Mouse (Mus musculus): ENCODE results near the gene Kcng3. TPM values are rescaled to one million over a fixed set of nuclear protein-coding genes. Genes with fewer than 3 reads are reported as not detected.
A peak's percentile ranks its signal among the peaks of the same experiment; 100 is the strongest.

Gene Kcng3
- polyA plus RNA-seq (2011; ENCODE audit: insufficient read depth, insufficient read length, low read depth, missing spikeins), result 1.1 and 1.3 TPM in 2 replicates

GRCm38 (mm10) chr17:83631783-83632652, at the start of gene Kcng3:
Kcng3 (minus strand) TSS chr17:83631895.
- TF ChIP-seq POLR2A (IDR thresholded peaks at IDR 0.05; ENCODE audit: insufficient read depth, low read length) (no peak), CTCF (IDR thresholded peaks at IDR 0.05; ENCODE audit: low read depth, low read length) (no peak), EP300 (IDR thresholded peaks at IDR 0.05; ENCODE audit: insufficient read depth, low read depth, low read length) (no peak)
- H3K27ac ChIP-seq (ENCODE audit: insufficient read depth, low read length), result no peak within 1 kb of the TSS
- H3K9me3 ChIP-seq (replicated peaks; ENCODE audit: control insufficient read depth, insufficient read depth, low read length, poor library complexity, severe bottlenecking), result no peaks in the 10 kb centered on the region
- peak within 1 kb of the TSS; percentile 62 for H3K4me3 ChIP-seq (ENCODE audit: low read depth, low read length)
- peaks cover 8% of the 10 kb centered on the region for H3K27me3 ChIP-seq (ENCODE audit: control insufficient read depth, insufficient read depth, low read length, poor library complexity, severe bottlenecking)
- H3K36me3 ChIP-seq (ENCODE audit: control insufficient read depth, insufficient read depth, low read length, poor library complexity, severe bottlenecking), result no peaks in the 10 kb centered on the region
- peak within 1 kb of the TSS; percentile 33 for H3K9ac ChIP-seq (ENCODE audit: low read depth, poor library complexity, severe bottlenecking)
- no peaks in the 10 kb centered on the region for H3K4me1 ChIP-seq (ENCODE audit: control insufficient read depth, insufficient read depth, low read length)

GRCm38 (mm10) chr17:83677370-83677769, 45.7 kb upstream of the Kcng3 start:
- H3K4me1 ChIP-seq (ENCODE audit: control insufficient read depth, insufficient read depth, low read length), result peaks cover 2% of the 10 kb centered on the region
- peak overlapping the region; percentile 84 for H3K27ac ChIP-seq (ENCODE audit: insufficient read depth, low read length)
- no peak overlapping the region for H3K4me3 ChIP-seq (ENCODE audit: low read depth, low read length)
- H3K9ac ChIP-seq (ENCODE audit: low read depth, poor library complexity, severe bottlenecking), result no peak overlapping the region
- no peaks in the 10 kb centered on the region for H3K36me3 ChIP-seq (ENCODE audit: control insufficient read depth, insufficient read depth, low read length, poor library complexity, severe bottlenecking)
- no peaks in the 10 kb centered on the region for H3K9me3 ChIP-seq (replicated peaks; ENCODE audit: control insufficient read depth, insufficient read depth, low read length, poor library complexity, severe bottlenecking)
- peak; percentile 94 for TF ChIP-seq EP300 (IDR thresholded peaks at IDR 0.05; ENCODE audit: insufficient read depth, low read depth, low read length)
- no peak for TF ChIP-seq POLR2A (IDR thresholded peaks at IDR 0.05; ENCODE audit: insufficient read depth, low read length)
- TF ChIP-seq CTCF (IDR thresholded peaks at IDR 0.05; ENCODE audit: low read depth, low read length), result no peak
- H3K27me3 ChIP-seq (ENCODE audit: control insufficient read depth, insufficient read depth, low read length, poor library complexity, severe bottlenecking), result no peaks in the 10 kb centered on the region

- Histone ChIP-seq H3K4me3 (ENCODE audit: low read depth, low read length) (no peak overlapping the region), H3K27me3 (ENCODE audit: control insufficient read depth, insufficient read depth, low read length, poor library complexity, severe bottlenecking) (no peaks in the 10 kb centered on the region), H3K27ac (ENCODE audit: insufficient read depth, low read length) (no peak overlapping the region), H3K36me3 (ENCODE audit: control insufficient read depth, insufficient read depth, low read length, poor library complexity, severe bottlenecking) (no peaks in the 10 kb centered on the region), H3K9ac (ENCODE audit: low read depth, poor library complexity, severe bottlenecking) (no peak overlapping the region), H3K4me1 (ENCODE audit: control insufficient read depth, insufficient read depth, low read length) (peaks cover 4% of the 10 kb centered on the region), H3K9me3 (replicated peaks; ENCODE audit: control insufficient read depth, insufficient read depth, low read length, poor library complexity, severe bottlenecking) (no peaks in the 10 kb centered on the region)
- TF ChIP-seq POLR2A (IDR thresholded peaks at IDR 0.05; ENCODE audit: insufficient read depth, low read length) (no peak), EP300 (IDR thresholded peaks at IDR 0.05; ENCODE audit: insufficient read depth, low read depth, low read length) (no peak)
These were observed 41.0 kb upstream of the Kcng3 start for GRCm38 (mm10) chr17:83672685-83673084.

GRCm38 (mm10) chr17:83667934-83668690, 36.4 kb upstream of the Kcng3 start:
- TF ChIP-seq CTCF (IDR thresholded peaks at IDR 0.05; ENCODE audit: low read depth, low read length) (no peak), EP300 (IDR thresholded peaks at IDR 0.05; ENCODE audit: insufficient read depth, low read depth, low read length) (peak; percentile 90)
- Histone ChIP-seq H3K36me3 (ENCODE audit: control insufficient read depth, insufficient read depth, low read length, poor library complexity, severe bottlenecking) (no peaks in the 10 kb centered on the region), H3K4me1 (ENCODE audit: control insufficient read depth, insufficient read depth, low read length) (peaks cover 5% of the 10 kb centered on the region), H3K4me3 (ENCODE audit: low read depth, low read length) (no peak overlapping the region), H3K9me3 (replicated peaks; ENCODE audit: control insufficient read depth, insufficient read depth, low read length, poor library complexity, severe bottlenecking) (peaks cover 6% of the 10 kb centered on the region), H3K27me3 (ENCODE audit: control insufficient read depth, insufficient read depth, low read length, poor library complexity, severe bottlenecking) (no peaks in the 10 kb centered on the region), H3K27ac (ENCODE audit: insufficient read depth, low read length) (peak overlapping the region; percentile 87), H3K9ac (ENCODE audit: low read depth, poor library complexity, severe bottlenecking) (peak overlapping the region; percentile 52)

GRCm38 (mm10) chr17:83666597-83667287, 35.0 kb upstream of the Kcng3 start:
- peak overlapping the region; percentile 98 for H3K27ac ChIP-seq (ENCODE audit: insufficient read depth, low read length)
- H3K9ac ChIP-seq (ENCODE audit: low read depth, poor library complexity, severe bottlenecking), result peak overlapping the region; percentile 52
- TF ChIP-seq CTCF (IDR thresholded peaks at IDR 0.05; ENCODE audit: low read depth, low read length) (no peak), EP300 (IDR thresholded peaks at IDR 0.05; ENCODE audit: insufficient read depth, low read depth, low read length) (peak; percentile 83), POLR2A (IDR thresholded peaks at IDR 0.05; ENCODE audit: insufficient read depth, low read length) (peak; percentile 81)
- peak overlapping the region; percentile 75 for H3K4me3 ChIP-seq (ENCODE audit: low read depth, low read length)
- peaks cover 13% of the 10 kb centered on the region for H3K9me3 ChIP-seq (replicated peaks; ENCODE audit: control insufficient read depth, insufficient read depth, low read length, poor library complexity, severe bottlenecking)
- peaks cover 5% of the 10 kb centered on the region for H3K4me1 ChIP-seq (ENCODE audit: control insufficient read depth, insufficient read depth, low read length)
- no peaks in the 10 kb centered on the region for H3K27me3 ChIP-seq (ENCODE audit: control insufficient read depth, insufficient read depth, low read length, poor library complexity, severe bottlenecking)
- H3K36me3 ChIP-seq (ENCODE audit: control insufficient read depth, insufficient read depth, low read length, poor library complexity, severe bottlenecking), result no peaks in the 10 kb centered on the region
